Mouse (Mus musculus) midbrain, embryonic 13.5 days (tissue): ENCODE measurements at regions not wholly inside any gene's neighbourhood (a gene's known extent, or its start where the extent isn't known, plus 50 kb on each side); places are given as distances from the start of the nearest gene placed in this dataset.
A peak's percentile ranks its signal among the peaks of the same experiment; 100 is the strongest.

Experiments
- ATAC-seq: fragments of 200-750 bp; cut with Nextera tagmentation; 2 replicates; pipeline ENCODE4 v1.8.0; 2017; ENCODE audit warnings: mild to moderate bottlenecking, moderate TSS enrichment, moderate library complexity
- H3K27ac ChIP-seq: fragments of 300-500 bp; sonication (generic); 2 replicates; pipeline ENCODE4 v1.5.1; 2015; ENCODE audit warnings: inconsistent platforms, mild to moderate bottlenecking, moderate library complexity
- H3K27me3 ChIP-seq: fragments of 300-500 bp; sonication (generic); 2 replicates; pipeline ENCODE4 v1.6.1; 2015; ENCODE audit warnings: mild to moderate bottlenecking, inconsistent platforms
- H3K36me3 ChIP-seq: fragments of 300-500 bp; sonication (generic); 2 replicates; pipeline ENCODE4 v1.6.1; 2015; ENCODE audit warnings: mild to moderate bottlenecking, inconsistent platforms
- H3K4me1 ChIP-seq: fragments of 300-500 bp; sonication (generic); replicated peaks from 2 replicates; pipeline ENCODE4 v1.6.1; 2015; ENCODE audit warnings: inconsistent platforms
- H3K4me2 ChIP-seq: fragments of 300-500 bp; sonication (generic); replicated peaks from 2 replicates; pipeline ENCODE4 v1.6.1; 2015; ENCODE audit warnings: moderate library complexity, mild to moderate bottlenecking, inconsistent platforms
- H3K4me3 ChIP-seq: fragments of 300-500 bp; sonication (generic); replicated peaks from 2 replicates; pipeline ENCODE4 v1.5.1; 2015; ENCODE audit warnings: mild to moderate bottlenecking, inconsistent platforms
- H3K9ac ChIP-seq: fragments of 300-500 bp; sonication (generic); replicated peaks from 2 replicates; pipeline ENCODE4 v1.6.1; 2015; ENCODE audit warnings: mild to moderate bottlenecking, inconsistent platforms
- H3K9me3 ChIP-seq: fragments of 300-500 bp; sonication (generic); 2 replicates; pipeline ENCODE4 v1.6.1; 2016; ENCODE audit warnings: mild to moderate bottlenecking, inconsistent platforms
- WGBS: fragments of 180-500 bp; shearing (Covaris S2); methylation state at CpG from one replicate; pipeline ENCODE4 v1.1.7; 2015; 5-methylcytosine and 5-hydroxymethylcytosine counted together

GRCm38 (mm10) chr15:88036146-88037000 is 492.3 kb downstream of the Fam19a5 start:
- ATAC-seq, result peak; percentile 67
- Histone ChIP-seq H3K4me1 (peaks cover 12% of the 10 kb centered on the region), H3K27me3 (peaks cover 4% of the 10 kb centered on the region; the same call in 1 of the 2 replicates), H3K9me3 (no peaks in the 10 kb centered on the region), H3K4me3 (no peak overlapping the region), H3K9ac (no peak overlapping the region), H3K27ac (peak overlapping the region; percentile 4), H3K36me3 (no peaks in the 10 kb centered on the region), H3K4me2 (no peak overlapping the region)
- 62% methylated on average over 22 of the region's 22 CpGs for WGBS

DNA sequence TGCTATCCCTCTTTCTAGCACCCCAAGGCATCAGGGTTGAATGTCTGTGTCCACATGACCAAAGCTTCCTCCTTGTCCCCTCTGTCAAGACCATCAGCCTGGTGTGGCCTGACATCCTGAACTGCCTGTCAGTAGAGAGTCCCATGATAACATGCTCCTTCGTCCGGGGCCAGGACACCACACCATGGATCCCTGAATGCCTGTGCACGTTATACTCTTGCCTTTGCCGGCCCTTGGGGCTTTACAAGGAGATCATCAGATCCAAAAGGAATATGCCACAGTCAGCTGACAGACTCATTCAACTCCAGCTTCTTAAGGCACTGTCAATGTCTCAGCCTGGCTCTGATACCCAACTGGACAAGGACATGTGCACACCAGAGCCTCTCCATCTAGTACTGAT is 493.5 kb downstream of the Fam19a5 start:
- no peaks in the 10 kb centered on the region for H3K36me3 ChIP-seq
- peaks cover 4% of the 10 kb centered on the region; the same call in 1 of the 2 replicates for H3K27me3 ChIP-seq
- 89% methylated on average over 4 of the region's 4 CpGs for WGBS
- H3K27ac ChIP-seq, result no peak overlapping the region
- H3K4me1 ChIP-seq, result peaks cover 12% of the 10 kb centered on the region
- H3K4me2 ChIP-seq, result no peak overlapping the region
- H3K9ac ChIP-seq, result no peak overlapping the region
- no peaks in the 10 kb centered on the region for H3K9me3 ChIP-seq
- no peak for ATAC-seq
- no peak overlapping the region for H3K4me3 ChIP-seq

DNA sequence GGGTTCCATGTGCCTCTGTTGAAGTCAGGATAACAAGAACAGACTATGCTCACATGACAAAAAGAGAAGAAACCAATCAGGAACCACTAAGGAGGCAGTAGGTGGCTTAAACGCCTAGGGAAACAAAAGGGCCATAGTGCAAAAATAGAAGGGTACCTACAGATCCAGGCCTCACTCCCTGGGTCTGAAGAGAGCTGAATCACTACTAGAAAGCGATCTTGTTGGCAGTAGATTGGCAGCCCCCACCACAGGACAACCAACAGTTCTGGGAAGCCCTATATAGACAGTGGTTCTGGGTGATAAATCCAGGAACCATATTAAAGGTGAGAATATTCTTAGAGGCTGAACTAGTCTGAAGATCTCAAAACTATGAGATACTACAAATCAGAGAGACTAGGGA is 498.7 kb downstream of the Fam19a5 start:
- H3K9me3 ChIP-seq, result no peaks in the 10 kb centered on the region
- no peak overlapping the region for H3K4me2 ChIP-seq
- 80% methylated on average over 2 of the region's 2 CpGs for WGBS
- H3K9ac ChIP-seq, result no peak overlapping the region
- ATAC-seq, result no peak
- H3K4me3 ChIP-seq, result no peak overlapping the region
- no peaks in the 10 kb centered on the region for H3K36me3 ChIP-seq
- no peak overlapping the region for H3K27ac ChIP-seq
- H3K4me1 ChIP-seq, result no peaks in the 10 kb centered on the region
- no peaks in the 10 kb centered on the region for H3K27me3 ChIP-seq

DNA sequence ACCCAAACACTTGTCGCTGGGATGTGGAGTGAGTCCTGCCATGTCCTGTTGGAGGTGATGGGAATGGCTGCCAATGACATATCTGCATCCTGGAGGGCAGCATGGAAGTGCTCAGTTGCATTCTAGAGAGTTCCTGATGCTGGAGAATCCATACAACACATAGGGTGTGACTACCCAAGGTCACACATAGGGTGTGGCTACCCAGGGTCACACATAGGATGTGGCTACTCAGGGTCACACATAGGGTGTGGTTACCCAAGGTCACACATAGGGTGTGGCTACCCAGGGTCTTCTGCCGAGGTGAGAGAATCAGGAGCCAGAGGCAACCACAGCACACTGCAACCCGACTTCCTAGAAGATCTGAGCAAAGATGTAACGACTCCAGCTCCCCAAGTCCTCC is 514.0 kb downstream of the Fam19a5 start:
- H3K27ac ChIP-seq, result no peak overlapping the region
- no peak overlapping the region for H3K4me3 ChIP-seq
- H3K9me3 ChIP-seq, result no peaks in the 10 kb centered on the region
- no peak for ATAC-seq
- no peaks in the 10 kb centered on the region for H3K36me3 ChIP-seq
- no peak overlapping the region for H3K4me2 ChIP-seq
- peaks cover 6% of the 10 kb centered on the region; the same call in 1 of the 2 replicates for H3K4me1 ChIP-seq
- WGBS, result 68% methylated on average over 4 of the region's 4 CpGs
- H3K9ac ChIP-seq, result no peak overlapping the region
- H3K27me3 ChIP-seq, result no peaks in the 10 kb centered on the region

DNA sequence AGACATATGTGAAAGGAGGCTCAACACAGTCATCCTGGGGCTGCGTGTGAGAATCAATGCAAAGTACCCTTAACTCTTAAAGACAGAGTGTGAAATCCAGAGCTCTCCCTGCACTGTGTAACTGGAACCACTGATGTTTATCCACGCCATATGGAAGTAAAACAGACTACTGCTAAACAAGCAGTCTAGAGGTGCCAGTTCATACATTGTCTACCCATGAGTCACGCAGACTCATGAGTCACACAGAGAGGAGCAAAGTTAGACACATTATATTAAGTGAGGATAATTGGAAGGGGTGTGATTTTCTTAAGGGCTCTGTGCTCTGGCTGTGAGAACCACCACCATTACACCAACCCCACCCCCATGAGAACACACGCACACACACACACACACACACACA is 516.8 kb downstream of the Fam19a5 start:
- Histone ChIP-seq H3K4me1 (peaks cover 6% of the 10 kb centered on the region; the same call in 1 of the 2 replicates), H3K9ac (no peak overlapping the region), H3K4me2 (no peak overlapping the region), H3K9me3 (peaks cover 8% of the 10 kb centered on the region; the same call in 1 of the 2 replicates), H3K27ac (no peak overlapping the region), H3K27me3 (no peaks in the 10 kb centered on the region), H3K36me3 (no peaks in the 10 kb centered on the region), H3K4me3 (no peak overlapping the region)
- WGBS, result 77% methylated on average over 4 of the region's 4 CpGs
- ATAC-seq, result no peak

- Histone ChIP-seq H3K4me1 (peaks cover 9% of the 10 kb centered on the region), H3K9me3 (peaks cover 8% of the 10 kb centered on the region; the same call in 1 of the 2 replicates), H3K27ac (no peak overlapping the region), H3K36me3 (no peaks in the 10 kb centered on the region), H3K4me3 (no peak overlapping the region), H3K4me2 (no peak overlapping the region), H3K9ac (no peak overlapping the region), H3K27me3 (no peaks in the 10 kb centered on the region)
- WGBS, result 83% methylated on average over 5 of the region's 5 CpGs
- ATAC-seq, result no peak
Measured at GRCm38 (mm10) chr15:88063041-88063440, 518.9 kb downstream of the Fam19a5 start.

DNA sequence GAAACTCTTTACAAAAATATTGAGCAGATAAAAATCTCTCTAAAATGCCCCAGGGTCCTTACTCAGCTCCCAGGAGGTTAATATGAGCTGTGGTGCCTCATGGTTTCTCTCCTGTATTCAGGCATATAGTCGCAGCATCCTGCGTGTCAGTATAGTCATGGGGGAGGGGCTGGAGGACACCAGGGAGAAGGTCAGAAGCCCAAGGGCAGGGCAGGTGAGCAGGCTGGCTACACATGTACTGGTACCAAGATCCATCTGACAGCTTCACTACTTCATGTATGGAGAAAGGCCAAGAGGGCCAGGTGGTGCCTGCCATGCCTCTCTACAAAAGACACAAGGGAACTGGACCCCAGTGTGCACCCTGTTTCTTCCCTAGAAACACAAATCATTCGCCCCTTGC is 524.4 kb downstream of the Fam19a5 start:
- no peak for ATAC-seq
- no peak overlapping the region for H3K4me2 ChIP-seq
- H3K4me1 ChIP-seq, result peaks cover 11% of the 10 kb centered on the region
- H3K36me3 ChIP-seq, result no peaks in the 10 kb centered on the region
- H3K4me3 ChIP-seq, result no peak overlapping the region
- no peaks in the 10 kb centered on the region for H3K27me3 ChIP-seq
- no peak overlapping the region for H3K9ac ChIP-seq
- no peak overlapping the region for H3K27ac ChIP-seq
- peaks cover 8% of the 10 kb centered on the region; the same call in 1 of the 2 replicates for H3K9me3 ChIP-seq
- 80% methylated on average over 3 of the region's 3 CpGs for WGBS

DNA sequence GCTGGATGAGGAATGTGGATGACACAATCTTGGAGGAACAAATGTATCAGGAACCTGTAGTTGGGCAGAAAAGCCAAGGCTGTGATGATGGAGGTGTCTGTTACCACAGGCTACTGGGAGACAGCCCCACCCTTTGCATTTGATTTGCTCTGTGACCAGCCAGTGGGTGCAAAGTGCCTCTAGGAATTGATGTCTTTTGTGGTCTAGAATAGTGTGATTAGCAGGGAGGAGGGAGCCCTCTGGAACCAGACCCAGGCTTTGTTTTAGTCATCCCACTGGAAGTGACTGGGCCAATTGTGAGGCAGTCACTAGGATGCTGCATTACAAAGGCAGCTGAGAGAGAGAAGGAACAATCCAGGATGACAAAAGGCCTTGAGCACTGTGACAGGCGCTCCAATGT is 527.4 kb upstream of the Zdhhc25 start:
- no peak for ATAC-seq
- H3K4me3 ChIP-seq, result no peak overlapping the region
- H3K36me3 ChIP-seq, result no peaks in the 10 kb centered on the region
- H3K9me3 ChIP-seq, result no peaks in the 10 kb centered on the region
- 31% methylated on average over 1 of the region's 1 CpGs for WGBS
- H3K4me2 ChIP-seq, result no peak overlapping the region
- H3K4me1 ChIP-seq, result peaks cover 11% of the 10 kb centered on the region
- no peak overlapping the region for H3K9ac ChIP-seq
- H3K27ac ChIP-seq, result no peak overlapping the region
- H3K27me3 ChIP-seq, result no peaks in the 10 kb centered on the region

- 62% methylated on average over 5 of the region's 5 CpGs for WGBS
Measured at GRCm38 (mm10) chr15:88083911-88084310, 516.2 kb upstream of the Zdhhc25 start.

DNA sequence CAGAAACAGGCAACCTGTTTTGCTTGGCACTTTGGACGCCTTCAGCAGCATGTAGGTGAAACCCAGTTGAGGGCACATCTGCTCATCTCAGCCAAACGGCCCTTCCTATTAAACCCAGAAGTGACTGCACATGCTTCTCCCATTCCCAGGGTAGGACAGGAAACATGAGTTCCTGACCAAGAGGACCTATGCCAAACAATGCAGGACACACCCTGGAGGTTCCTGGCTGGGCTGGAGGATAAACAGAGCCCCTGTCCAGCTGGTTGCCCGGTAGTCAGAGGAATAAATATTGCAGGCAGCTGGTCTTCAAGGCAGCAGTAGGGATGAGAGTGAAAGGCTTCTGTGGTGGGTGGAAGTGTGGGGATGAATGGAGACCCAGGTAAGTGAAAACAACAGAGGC is 514.5 kb upstream of the Zdhhc25 start:
- no peak overlapping the region for H3K4me3 ChIP-seq
- H3K4me2 ChIP-seq, result no peak overlapping the region
- no peaks in the 10 kb centered on the region for H3K36me3 ChIP-seq
- H3K4me1 ChIP-seq, result peaks cover 15% of the 10 kb centered on the region
- H3K27ac ChIP-seq, result no peak overlapping the region
- no peaks in the 10 kb centered on the region for H3K9me3 ChIP-seq
- ATAC-seq, result no peak
- no peak overlapping the region for H3K9ac ChIP-seq
- no peaks in the 10 kb centered on the region; the same call in 1 of the 2 replicates for H3K27me3 ChIP-seq
- WGBS, result 81% methylated on average over 3 of the region's 3 CpGs

More at GRCm38 (mm10) chr15:88083911-88084310, 516.2 kb upstream of the Zdhhc25 start:
- H3K27me3 ChIP-seq, result no peaks in the 10 kb centered on the region; the same call in 1 of the 2 replicates
- H3K9me3 ChIP-seq, result no peaks in the 10 kb centered on the region
- ATAC-seq, result no peak
- H3K9ac ChIP-seq, result no peak overlapping the region
- peaks cover 12% of the 10 kb centered on the region for H3K4me1 ChIP-seq
- no peaks in the 10 kb centered on the region for H3K36me3 ChIP-seq
- no peak overlapping the region for H3K4me3 ChIP-seq
- no peak overlapping the region for H3K27ac ChIP-seq
- H3K4me2 ChIP-seq, result no peak overlapping the region

- Histone ChIP-seq H3K4me2 (no peak overlapping the region), H3K27ac (no peak overlapping the region), H3K27me3 (no peaks in the 10 kb centered on the region), H3K4me3 (no peak overlapping the region), H3K36me3 (no peaks in the 10 kb centered on the region), H3K4me1 (peaks cover 4% of the 10 kb centered on the region; the same call in 1 of the 2 replicates), H3K9ac (no peak overlapping the region), H3K9me3 (peaks cover 7% of the 10 kb centered on the region; the same call in 1 of the 2 replicates)
- no peak for ATAC-seq
- 53% methylated on average over 4 of the region's 4 CpGs for WGBS
Measured at GRCm38 (mm10) chr15:88089486-88089885, 510.6 kb upstream of the Zdhhc25 start.

- no peak overlapping the region for H3K9ac ChIP-seq
- no peak for ATAC-seq
- H3K27me3 ChIP-seq, result no peaks in the 10 kb centered on the region
- no peak overlapping the region for H3K4me2 ChIP-seq
- H3K4me1 ChIP-seq, result 0 out of 2 replicates have a peak, but pooled peaks cover 3% of the 10 kb centered on the region
- no peak overlapping the region for H3K27ac ChIP-seq
- no peaks in the 10 kb centered on the region for H3K36me3 ChIP-seq
- peaks cover 7% of the 10 kb centered on the region; the same call in 1 of the 2 replicates for H3K9me3 ChIP-seq
- WGBS, result 92% methylated on average over 5 of the region's 5 CpGs
- no peak overlapping the region for H3K4me3 ChIP-seq
Measured at GRCm38 (mm10) chr15:88091390-88091789, 508.7 kb upstream of the Zdhhc25 start.
